Mouse (Mus musculus): ENCODE results near the gene Foxf1.
A peak's percentile ranks its signal among the peaks of the same experiment; 100 is the strongest.

Foxf1 gene

DNA sequence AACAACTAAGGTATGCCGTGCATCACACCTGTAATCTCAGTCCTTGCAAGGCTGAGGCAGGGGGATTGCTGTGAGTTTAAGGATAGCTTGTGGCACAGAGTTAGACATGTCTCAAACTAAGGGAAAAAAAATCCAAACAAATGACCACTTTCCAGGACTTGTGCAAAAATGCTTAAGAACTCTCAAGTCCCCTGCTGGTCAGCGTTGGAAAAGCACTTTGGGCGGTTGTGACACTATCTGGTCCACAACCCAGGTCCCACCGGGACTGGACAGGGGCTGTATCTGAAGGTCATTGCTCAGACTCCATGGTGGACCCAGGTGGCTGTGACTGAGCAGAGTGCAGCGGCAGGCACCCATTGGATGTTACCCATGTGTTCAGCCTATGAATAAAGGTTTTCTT, 46.3 kb downstream of the Foxf1 start:
- peak; percentile 48 to 59 for DNase-seq

GRCm38 (mm10) chr8:121132961-121133513, 48.9 kb downstream of the Foxf1 start:
- DNase-seq, result no peak

- DNase-seq, result no peak
Measured at GRCm38 (mm10) chr8:121134102-121134501, 49.9 kb downstream of the Foxf1 start.

GRCm38 (mm10) chr8:121134512-121134911, 50.3 kb downstream of the Foxf1 start:
- DNase-seq, result no peak

- no peak for DNase-seq
Measured at GRCm38 (mm10) chr8:121136856-121137255, 52.7 kb downstream of the Foxf1 start.

All from cerebellum, postnatal 10 days (tissue).